Mouse (Mus musculus) mesoderm, embryonic 11.5 days (tissue): ENCODE data around the gene BC055324.
"Not testable (repeated sequence)": the region's sequence is repeated elsewhere in the genome, so short reads cannot be mapped to it uniquely, and the experiment has no call there.

Experiments used
- DNase-seq: peaks from one replicate; pipeline ENCODE4 v3.0.0-alpha.2; 2012; ENCODE audit warnings: low read depth, low spot score

BC055324 gene

DNA sequence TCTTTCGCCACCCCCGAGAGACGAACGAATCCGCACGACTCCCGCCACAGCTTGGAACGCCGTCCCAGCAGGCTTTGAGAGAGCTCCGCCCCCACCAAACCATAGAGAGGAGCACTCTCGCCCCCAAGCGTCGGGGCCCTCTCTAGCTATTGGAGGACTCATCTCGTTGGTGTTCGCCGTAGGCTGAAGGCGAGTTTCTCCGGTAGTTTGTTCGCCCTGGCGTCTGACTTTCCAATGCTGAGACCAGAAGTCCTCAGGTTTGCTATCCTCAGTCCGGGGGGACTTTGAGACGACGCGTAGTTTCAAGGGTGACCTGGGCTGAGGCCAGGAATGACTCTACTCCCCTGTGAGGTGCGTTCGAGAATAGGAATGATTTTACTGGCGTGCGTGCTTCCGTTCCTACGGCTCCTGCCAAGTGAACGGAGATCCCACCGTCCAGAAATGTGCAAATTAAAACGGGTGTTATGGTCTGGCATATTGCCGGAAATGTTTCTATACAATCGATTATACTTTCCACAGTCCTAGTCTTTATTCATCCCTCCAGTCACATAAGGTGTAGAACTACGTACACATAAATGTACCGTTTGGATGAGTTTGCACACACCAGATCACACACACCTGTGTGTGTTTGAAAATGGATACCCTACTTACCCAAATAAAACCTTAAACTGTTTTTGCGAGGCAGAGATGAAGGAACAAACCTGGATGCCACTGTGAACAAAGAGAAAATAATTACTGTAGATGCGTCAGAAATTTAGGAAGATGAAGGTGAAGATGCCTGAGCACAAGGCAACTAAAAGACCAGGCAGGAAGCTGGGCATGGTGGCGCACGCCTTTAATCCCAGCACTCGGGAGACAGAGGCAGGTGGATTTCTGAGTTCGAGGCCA is at the start of gene BC055324, which contains the start of gene Mettl18:
BC055324 (minus strand) TSS at position 76 of the 888 bp plus-strand sequence.
Mettl18 (plus strand) TSS at position 169 of the 888 bp plus-strand sequence.
- peak; percentile 95 for DNase-seq

GRCm38 (mm10) chr1:164043549-164043948 is 49.0 kb upstream of the BC055324 start:
- DNase-seq, result no peak

DNA sequence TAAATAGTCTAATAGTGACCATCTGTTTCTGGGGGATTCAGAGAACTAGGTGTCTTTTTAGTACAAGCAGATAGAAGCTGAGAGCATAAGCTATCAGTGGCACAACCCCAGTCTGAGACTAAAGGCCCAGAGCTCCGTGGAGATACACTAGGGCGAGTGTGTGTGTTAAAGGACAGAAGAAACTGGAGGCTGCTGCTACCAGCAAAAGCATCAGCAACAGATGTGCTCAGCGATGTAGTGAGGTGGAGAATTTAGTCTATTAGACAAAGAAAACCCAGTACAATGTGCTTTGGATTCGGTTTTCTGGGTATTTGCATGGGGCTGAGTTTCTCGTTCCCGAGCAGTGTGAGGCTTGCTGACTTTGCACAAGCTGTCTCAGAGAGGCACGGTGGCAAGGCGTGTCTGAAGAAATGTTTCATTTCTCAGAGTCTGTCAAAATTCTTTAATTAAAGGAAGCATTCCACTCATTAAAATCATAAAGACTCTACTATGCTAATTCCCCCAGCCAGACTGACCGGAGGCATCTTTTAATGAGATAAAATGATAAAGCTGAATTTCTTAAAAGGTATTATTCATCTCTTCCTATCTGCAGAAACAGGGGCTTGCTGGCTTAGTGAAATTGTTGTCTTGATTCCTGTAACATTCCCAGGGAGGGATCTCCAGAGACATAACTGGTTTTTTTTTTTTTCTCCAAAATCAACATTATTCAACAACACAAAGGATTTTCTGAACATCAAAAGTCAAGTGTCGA is 46.0 kb upstream of the BC055324 start:
- DNase-seq, result no peak

DNA sequence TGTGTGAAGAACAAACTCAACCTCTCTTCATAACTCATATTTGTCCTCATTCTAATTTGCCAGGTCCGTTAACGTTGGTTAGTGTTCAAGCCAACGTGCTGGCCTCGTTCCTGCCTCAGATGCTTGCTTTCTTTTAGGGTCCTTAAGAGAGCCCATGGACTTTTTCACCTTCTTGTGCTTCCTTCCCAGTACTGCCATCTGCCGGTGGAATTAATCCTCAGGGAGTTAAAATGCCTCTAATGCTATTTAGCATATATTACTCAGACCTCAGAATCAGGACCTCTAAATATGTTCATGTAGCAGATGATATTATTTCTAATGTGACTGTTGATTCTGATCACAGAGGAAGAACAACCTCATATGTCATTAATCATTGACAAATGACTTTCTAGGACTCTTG is 32.8 kb upstream of the BC055324 start:
- no peak for DNase-seq

GRCm38 (mm10) chr1:164025685-164026084 is 31.1 kb upstream of the BC055324 start:
- no peak for DNase-seq

- not testable (repeated sequence) for DNase-seq
Measured at GRCm38 (mm10) chr1:164022106-164022505, 27.5 kb upstream of the BC055324 start.

DNA sequence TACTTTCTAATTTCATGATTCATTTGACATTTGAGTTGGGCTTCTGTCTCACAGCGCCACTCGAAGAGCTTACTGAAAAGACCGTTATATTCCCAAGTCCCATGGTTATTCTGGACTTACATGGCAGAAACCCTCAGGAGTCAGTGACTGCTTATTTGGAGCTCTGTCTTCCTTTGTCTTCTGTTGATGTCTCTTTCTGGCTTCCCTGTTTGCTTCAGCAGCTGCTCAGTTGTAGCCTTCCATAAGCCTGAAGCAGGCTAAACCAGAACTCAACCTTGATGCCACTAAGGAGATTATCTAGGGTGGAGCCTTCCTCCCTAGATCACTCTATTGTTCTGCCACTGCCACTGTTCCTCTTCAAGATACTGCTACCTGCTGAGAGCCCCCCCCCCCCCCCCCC is 26.1 kb upstream of the BC055324 start:
- DNase-seq, result not testable (repeated sequence)

- DNase-seq, result peak; percentile 16
Measured at GRCm38 (mm10) chr1:164019789-164020188, 25.2 kb upstream of the BC055324 start.

DNA sequence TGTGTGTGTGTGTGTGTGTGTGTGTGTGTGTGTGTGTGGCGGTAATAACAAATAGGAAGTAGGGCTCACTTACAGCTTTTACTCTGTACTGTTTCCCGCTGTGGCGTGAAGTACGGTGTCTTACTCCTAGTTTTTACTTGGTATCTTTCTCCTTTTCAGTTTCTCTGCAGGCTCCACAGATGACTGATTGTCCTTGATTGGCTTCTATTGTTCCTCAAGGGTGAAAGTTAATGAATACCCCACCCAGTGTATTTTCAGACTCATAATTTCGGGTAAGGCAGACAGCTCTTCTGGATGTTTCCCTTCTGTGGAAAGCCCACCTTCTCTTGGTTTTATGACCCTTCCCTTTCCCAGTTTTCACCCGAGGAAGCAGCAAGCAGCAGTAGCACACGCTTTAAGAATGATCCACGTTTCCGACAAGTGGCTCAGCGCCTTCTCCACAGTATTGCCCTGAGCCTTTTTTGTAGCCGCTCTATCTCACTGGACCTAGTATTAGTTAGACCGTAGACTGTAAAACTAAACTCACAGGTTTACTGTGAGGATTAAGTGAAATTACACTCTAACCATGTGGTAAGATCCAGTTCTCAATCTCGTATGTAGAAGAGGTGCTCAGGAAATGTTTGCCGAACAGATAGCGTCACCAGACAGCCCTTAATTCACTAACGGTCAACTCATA is 23.8 kb upstream of the BC055324 start:
- DNase-seq, result no peak

GRCm38 (mm10) chr1:164014616-164015015 is 20.0 kb upstream of the BC055324 start:
- DNase-seq, result no peak

GRCm38 (mm10) chr1:164009235-164009634 is 14.6 kb upstream of the BC055324 start:
- DNase-seq, result peak; percentile 34

- DNase-seq, result no peak
Measured at GRCm38 (mm10) chr1:164004311-164004710, 9.7 kb upstream of the BC055324 start.

GRCm38 (mm10) chr1:164001831-164002452 is 7.3 kb upstream of the BC055324 start:
- DNase-seq, result no peak

DNA sequence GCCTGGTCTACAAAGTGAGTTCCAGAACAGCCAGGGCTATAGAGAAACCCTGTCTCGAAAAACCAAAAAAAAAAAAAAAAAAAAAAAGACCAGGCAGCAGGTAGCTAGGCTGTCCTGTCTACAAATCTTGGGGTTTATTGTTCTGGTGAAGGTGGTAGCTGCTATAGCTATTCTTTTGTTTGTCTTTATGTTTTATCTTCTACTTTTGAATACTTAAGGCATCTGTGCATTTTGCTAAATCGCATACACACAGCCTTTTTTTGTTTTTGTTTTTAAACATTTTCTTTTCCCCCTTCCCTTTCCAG is 965 bp upstream of the BC055324 start:
- no peak for DNase-seq

DNA sequence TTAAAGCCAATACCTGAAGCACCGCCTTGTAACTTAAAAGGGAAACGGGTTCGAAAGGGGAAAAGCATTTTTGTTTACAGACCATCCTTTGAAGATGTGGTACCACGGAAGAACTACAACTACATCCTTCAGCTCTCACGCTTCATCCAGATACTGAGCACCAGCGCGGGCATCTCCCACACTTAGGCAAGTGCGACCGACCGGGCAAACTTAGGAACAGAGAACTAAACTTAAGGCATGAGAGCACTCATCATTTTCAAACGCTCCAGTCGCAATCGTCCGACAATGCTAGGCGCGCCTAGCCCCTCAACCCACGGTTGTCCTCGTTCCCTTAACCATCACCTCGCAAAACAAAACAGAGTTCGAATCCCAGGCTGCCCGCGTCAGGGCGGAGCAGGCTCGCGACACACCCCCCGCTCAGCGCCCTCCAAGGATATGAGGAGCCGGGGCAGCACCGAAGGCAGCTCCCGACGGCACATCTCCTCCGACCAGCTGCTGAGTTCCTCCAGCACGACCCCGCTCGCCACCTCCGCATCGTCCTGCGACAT is 349 bp downstream of the BC055324 start:
- no peak for DNase-seq

- no peak for DNase-seq
Measured at GRCm38 (mm10) chr1:163992371-163992770, 2.2 kb downstream of the BC055324 start.

- no peak for DNase-seq
Measured at GRCm38 (mm10) chr1:163976515-163976914, 18.1 kb downstream of the BC055324 start.

GRCm38 (mm10) chr1:163975088-163975487 is 19.5 kb downstream of the BC055324 start:
- DNase-seq, result no peak

DNA sequence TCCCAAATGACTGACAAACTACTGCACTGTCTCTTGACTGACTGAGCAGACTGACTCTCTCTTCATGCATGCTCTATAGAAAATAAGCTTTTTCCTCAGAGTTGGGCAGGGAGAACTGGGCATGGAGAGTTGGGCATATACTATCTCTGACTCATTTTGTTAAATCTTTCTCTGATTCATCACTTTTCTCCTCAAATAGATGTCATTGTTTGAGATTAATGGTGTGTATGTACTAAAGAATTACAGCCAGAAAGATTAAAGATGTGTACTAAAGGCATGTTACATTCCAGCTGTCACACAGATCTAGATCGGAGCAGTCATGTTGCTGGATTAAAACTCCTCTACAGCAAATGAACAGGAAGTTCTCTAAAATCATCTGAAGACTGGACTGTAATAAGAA is 20.1 kb downstream of the BC055324 start:
- DNase-seq, result no peak

GRCm38 (mm10) chr1:163964008-163964689 is 30.4 kb downstream of the BC055324 start:
- no peak for DNase-seq

GRCm38 (mm10) chr1:163958036-163958435 is 36.6 kb downstream of the BC055324 start:
- no peak for DNase-seq
